In genomic region chr11:58377273-58377672, GRCm38 (mm10) we compare ENCODE assay signal across 31 mouse cellular contexts. TPM values are rescaled to one million over a fixed set of nuclear protein-coding genes. Genes with fewer than 3 reads are reported as not detected.
"Had no signal": no experiment of that assay in that cellular context is flagged by ENCODE, and none has a peak within 500 bp of the region (broad histone marks: within the 10 kb centered on the region; RNA-seq: fewer than 3 reads in every experiment).

No protein-coding gene starts in this region.

- H3K4me3 ChIP-seq: heart, adult 2 months; heart, embryonic 13.5 days; heart, embryonic 15.5 days; hindbrain, embryonic 13.5 days; hindbrain, embryonic 15.5 days; kidney, embryonic 15.5 days; limb, embryonic 13.5 days; limb, embryonic 15.5 days; liver, embryonic 12.5 days had no signal

- H3K9me3 ChIP-seq: heart, embryonic 13.5 days; heart, embryonic 15.5 days; hindbrain, embryonic 13.5 days; hindbrain, embryonic 15.5 days; kidney, embryonic 15.5 days; limb, embryonic 13.5 days; limb, embryonic 15.5 days; liver, embryonic 12.5 days had no signal

- H3K4me1 ChIP-seq: heart, embryonic 13.5 days; heart, embryonic 15.5 days; hindbrain, embryonic 13.5 days; hindbrain, embryonic 15.5 days; kidney, embryonic 15.5 days; limb, embryonic 13.5 days; limb, embryonic 15.5 days had no signal

- H3K9ac ChIP-seq: heart, embryonic 13.5 days; heart, embryonic 15.5 days; hindbrain, embryonic 13.5 days; hindbrain, embryonic 15.5 days; kidney, embryonic 15.5 days; limb, embryonic 13.5 days; limb, embryonic 15.5 days; liver, embryonic 12.5 days had no signal

- H3K27ac ChIP-seq: heart, adult 2 months; heart, embryonic 13.5 days; heart, embryonic 15.5 days; hindbrain, embryonic 13.5 days; hindbrain, embryonic 15.5 days; hindbrain, postnatal 0 days; kidney, embryonic 15.5 days; kidney, postnatal 0 days; limb, embryonic 13.5 days; limb, embryonic 15.5 days; liver, embryonic 12.5 days had no signal

- ATAC-seq: hindbrain, postnatal 0 days; liver, embryonic 12.5 days had no signal

- H3K4me2 ChIP-seq: heart, embryonic 11.5 days; heart, embryonic 13.5 days; heart, embryonic 15.5 days; hindbrain, embryonic 13.5 days; hindbrain, embryonic 15.5 days; kidney, embryonic 15.5 days; limb, embryonic 13.5 days; limb, embryonic 15.5 days; liver, embryonic 12.5 days had no signal

- DNase-seq: gastrocnemius, postnatal 14 days; gastrocnemius, postnatal 36 days; heart, adult 11 months; heart, adult 2 months; heart, postnatal 14 days; heart, postnatal 36 days; kidney, adult 11 months; kidney, adult 2 months; kidney, adult 9 months; kidney, postnatal 14 days; kidney, postnatal 36 days; layer of hippocampus, adult 9-11 months; layer of hippocampus, postnatal 36 days; left cerebral cortex, postnatal 4 days had no signal

- H3K27me3 ChIP-seq: heart, embryonic 15.5 days; hindbrain, embryonic 13.5 days; hindbrain, embryonic 15.5 days; kidney, embryonic 15.5 days; limb, embryonic 13.5 days; limb, embryonic 15.5 days had no signal

- H3K36me3 ChIP-seq: heart, embryonic 13.5 days; heart, embryonic 15.5 days; hindbrain, embryonic 13.5 days; hindbrain, embryonic 15.5 days; kidney, embryonic 15.5 days; limb, embryonic 13.5 days; limb, embryonic 15.5 days; liver, embryonic 12.5 days had no signal

RNA-seq across cellular contexts. Expression of gene Lypd8, which starts 1.6 kb away (rescaled TPM):
- polyA plus RNA-seq: heart, embryonic 11.5 days; heart, embryonic 13.5 days; heart, embryonic 15.5 days; hindbrain, embryonic 11.5 days; hindbrain, embryonic 13.5 days; hindbrain, embryonic 15.5 days; hindbrain, postnatal 0 days; limb, embryonic 11.5 days; limb, embryonic 13.5 days; limb, embryonic 15.5 days had no signal

RNA-seq across cellular contexts. Expression of gene 1810065E05Rik, which starts 43.6 kb away (rescaled TPM):
- polyA plus RNA-seq: heart, adult 2 months; heart, embryonic 11.5 days; heart, embryonic 13.5 days; heart, embryonic 15.5 days; heart, postnatal 0 days; hindbrain, embryonic 11.5 days; hindbrain, embryonic 13.5 days; hindbrain, embryonic 15.5 days; hindbrain, postnatal 0 days; kidney, adult 2 months; kidney, embryonic 15.5 days; kidney, postnatal 0 days; limb, embryonic 11.5 days; limb, embryonic 13.5 days; limb, embryonic 15.5 days; liver, embryonic 12.5 days had no signal

RNA-seq across cellular contexts. Expression of gene Gm12253, which starts 55.1 kb away (rescaled TPM):
- polyA plus RNA-seq: gonadal fat pad, adult 2 months; heart, adult 2 months; heart, embryonic 11.5 days; heart, embryonic 13.5 days; heart, embryonic 15.5 days; heart, postnatal 0 days; hindbrain, embryonic 11.5 days; hindbrain, embryonic 13.5 days; hindbrain, embryonic 15.5 days; hindbrain, postnatal 0 days; kidney, adult 2 months; kidney, embryonic 15.5 days; kidney, postnatal 0 days; large intestine, adult 2 months; limb, embryonic 11.5 days; limb, embryonic 13.5 days; limb, embryonic 15.5 days; liver, adult 2 months; liver, embryonic 12.5 days had no signal
